Mouse (Mus musculus): Measurements from ENCODE around the gene Entpd2. TPM values are rescaled to one million over a fixed set of nuclear protein-coding genes. Genes with fewer than 3 reads are reported as not detected.

Entpd2 gene
- polyA plus RNA-seq, 1 experiment from 2014 or later: 13.0 TPM

DNA sequence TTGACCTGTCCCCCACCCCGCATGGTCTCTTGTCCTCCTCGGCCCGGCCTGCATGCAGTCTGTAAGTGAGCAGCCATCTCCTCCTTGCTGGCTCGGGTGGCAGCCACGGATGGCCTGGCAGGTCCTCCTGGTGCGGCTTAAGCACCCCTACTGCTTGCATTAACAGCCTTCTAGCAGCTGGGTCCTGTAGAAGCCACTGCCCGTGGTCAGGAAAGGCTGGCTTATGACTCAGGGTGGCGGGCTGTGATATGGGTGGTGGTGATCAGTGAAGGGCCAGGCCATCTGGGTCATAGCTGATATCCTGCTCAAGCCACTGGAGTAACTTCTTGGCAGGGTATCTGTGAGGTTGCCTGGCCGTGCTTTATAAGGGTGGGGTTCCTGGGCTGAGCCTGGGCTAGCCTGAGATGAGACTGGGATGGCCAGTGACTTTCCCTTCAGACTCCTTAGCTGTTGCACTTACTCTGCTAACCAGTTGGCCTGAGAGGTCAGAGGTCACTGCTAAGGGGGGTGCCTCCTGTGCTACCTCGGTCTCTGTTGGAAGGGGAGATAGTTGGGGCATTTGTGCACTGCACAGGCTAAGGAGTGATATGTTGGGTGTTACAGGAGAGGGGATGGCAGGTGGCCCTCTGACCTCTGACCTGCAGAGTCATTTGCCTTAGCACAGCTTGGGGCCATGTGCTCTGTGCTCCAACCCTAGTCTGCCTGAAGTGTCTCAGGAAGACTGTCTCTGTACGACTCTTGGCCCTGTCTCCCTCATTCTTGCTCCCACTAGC, 36.8 kb downstream of the Entpd2 start:
- WGBS: 78% methylated on average over 11 of the region's 11 CpGs
- no peak for ATAC-seq (ENCODE audit: insufficient read depth, low FRiP score, low read depth)
- Histone ChIP-seq H3K36me3 (no peaks in the 10 kb centered on the region), H3K9ac (no peak overlapping the region), H3K4me2 (no peak overlapping the region), H3K9me3 (no peaks in the 10 kb centered on the region), H3K4me3 (replicated peaks) (no peak overlapping the region), H3K4me1 (peaks cover 5% of the 10 kb centered on the region; the same call in 1 of the 2 replicates), H3K27me3 (replicated peaks) (no peaks in the 10 kb centered on the region), H3K27ac (no peak overlapping the region)

DNA sequence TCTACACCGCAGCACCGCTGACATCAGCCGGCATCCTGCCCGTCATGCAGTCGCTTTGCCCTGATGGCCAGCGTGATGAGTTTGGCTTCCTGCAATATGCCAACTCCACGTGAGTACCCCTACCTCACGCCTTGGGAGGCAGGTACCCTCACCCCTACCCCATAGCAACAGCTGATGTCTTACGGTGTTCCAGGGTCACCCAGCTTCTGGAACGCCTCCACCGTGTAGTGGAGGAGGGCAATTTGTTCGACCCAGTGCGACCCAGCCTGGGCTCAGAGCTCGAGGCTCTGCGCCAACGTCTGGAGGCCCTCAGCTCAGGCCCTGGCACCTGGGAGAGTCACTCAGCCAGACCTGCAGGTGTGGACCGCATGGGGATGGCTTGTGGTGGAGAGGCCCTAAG, 37.4 kb downstream of the Entpd2 start:
- Histone ChIP-seq H3K4me2 (no peak overlapping the region), H3K27me3 (replicated peaks) (no peaks in the 10 kb centered on the region), H3K27ac (no peak overlapping the region), H3K36me3 (0 out of 2 replicates have a peak, but pooled peaks cover 2% of the 10 kb centered on the region), H3K4me1 (peaks cover 5% of the 10 kb centered on the region; the same call in 1 of the 2 replicates), H3K4me3 (replicated peaks) (no peak overlapping the region), H3K9me3 (no peaks in the 10 kb centered on the region), H3K9ac (no peak overlapping the region)
- 91% methylated on average over 17 of the region's 17 CpGs for WGBS
- ATAC-seq (ENCODE audit: insufficient read depth, low FRiP score, low read depth): no peak

DNA sequence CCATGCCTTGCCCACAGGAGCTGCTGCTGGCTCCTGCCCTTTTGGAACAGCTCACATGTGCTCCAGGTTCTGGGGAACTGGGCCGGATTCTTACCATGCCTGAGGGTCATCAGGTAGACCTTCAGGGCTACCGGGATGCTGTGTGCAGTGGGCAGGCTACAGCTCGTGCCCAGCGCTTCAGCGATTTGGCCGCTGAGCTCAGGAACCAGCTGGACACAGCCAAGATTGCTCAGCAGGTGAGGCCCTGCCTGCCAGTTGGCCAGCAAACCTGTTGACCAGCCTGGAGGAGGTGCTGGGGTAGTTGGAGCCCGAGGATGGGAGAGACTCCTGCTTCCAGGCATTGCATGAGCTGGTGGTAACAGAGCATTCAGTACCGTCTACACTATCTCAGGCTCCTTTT, 38.6 kb downstream of the Entpd2 start:
- 86% methylated on average over 8 of the region's 8 CpGs for WGBS
- H3K4me2 ChIP-seq: no peak overlapping the region
- H3K4me1 ChIP-seq: no peaks in the 10 kb centered on the region
- H3K9me3 ChIP-seq: no peaks in the 10 kb centered on the region
- no peaks in the 10 kb centered on the region for H3K27me3 ChIP-seq (replicated peaks)
- H3K4me3 ChIP-seq (replicated peaks): no peak overlapping the region
- H3K9ac ChIP-seq: no peak overlapping the region
- H3K36me3 ChIP-seq: 0 out of 2 replicates have a peak, but pooled peaks cover 5% of the 10 kb centered on the region
- no peak overlapping the region for H3K27ac ChIP-seq
- ATAC-seq (ENCODE audit: insufficient read depth, low FRiP score, low read depth): no peak

- Histone ChIP-seq H3K36me3 (0 out of 2 replicates have a peak, but pooled peaks cover 5% of the 10 kb centered on the region), H3K27ac (no peak overlapping the region), H3K9me3 (no peaks in the 10 kb centered on the region), H3K4me2 (no peak overlapping the region), H3K4me3 (replicated peaks) (no peak overlapping the region), H3K9ac (no peak overlapping the region), H3K27me3 (replicated peaks) (no peaks in the 10 kb centered on the region), H3K4me1 (no peaks in the 10 kb centered on the region)
- 89% methylated on average over 10 of the region's 10 CpGs for WGBS
- no peak for ATAC-seq (ENCODE audit: insufficient read depth, low FRiP score, low read depth)
These were observed 40.7 kb downstream of the Entpd2 start for GRCm38 (mm10) chr2:25436286-25436820.

DNA sequence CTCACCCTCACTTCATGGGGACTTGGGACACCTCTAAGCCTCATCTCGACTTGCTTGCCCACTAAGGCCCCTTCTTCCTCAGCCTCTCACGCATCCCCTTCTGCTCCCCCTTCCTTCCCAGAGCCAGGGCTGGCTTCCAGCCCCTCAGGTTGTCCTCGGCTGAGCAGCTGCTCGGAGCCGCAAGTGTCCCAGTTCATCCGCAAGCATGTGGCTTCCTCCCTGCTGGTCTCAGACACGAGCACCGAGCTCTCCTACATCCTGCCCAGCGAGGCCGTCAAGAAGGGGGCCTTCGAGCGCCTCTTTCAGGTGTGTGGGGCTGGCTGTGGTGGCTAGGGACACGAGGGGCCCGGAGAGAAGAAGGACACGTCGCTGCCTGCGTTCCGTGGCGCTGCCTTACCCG, 45.4 kb downstream of the Entpd2 start:
- 84% methylated on average over 20 of the region's 20 CpGs for WGBS

GRCm38 (mm10) chr2:25442682-25443081, 47.0 kb downstream of the Entpd2 start:
- Histone ChIP-seq H3K36me3 (0 out of 2 replicates have a peak, but pooled peaks cover 5% of the 10 kb centered on the region), H3K27ac (no peak overlapping the region), H3K27me3 (replicated peaks) (no peaks in the 10 kb centered on the region), H3K9ac (no peak overlapping the region), H3K4me3 (replicated peaks) (no peak overlapping the region), H3K4me2 (no peak overlapping the region), H3K9me3 (no peaks in the 10 kb centered on the region), H3K4me1 (no peaks in the 10 kb centered on the region)
- WGBS: 92% methylated on average over 14 of the region's 14 CpGs
- ATAC-seq (ENCODE audit: insufficient read depth, low FRiP score, low read depth): no peak

More for the DNA sequence above, 45.4 kb downstream of the Entpd2 start:
- Histone ChIP-seq H3K36me3 (0 out of 2 replicates have a peak, but pooled peaks cover 5% of the 10 kb centered on the region), H3K9me3 (no peaks in the 10 kb centered on the region), H3K4me1 (no peaks in the 10 kb centered on the region), H3K4me2 (no peak overlapping the region), H3K27ac (no peak overlapping the region), H3K9ac (no peak overlapping the region), H3K4me3 (replicated peaks) (no peak overlapping the region), H3K27me3 (replicated peaks) (no peaks in the 10 kb centered on the region)
- no peak for ATAC-seq (ENCODE audit: insufficient read depth, low FRiP score, low read depth)

Small RNA genes within 50 kb of the gene (microRNA-seq; reads per million reads assigned to microRNA genes)
- not detected for gene Mir3087

Other genes with a start within 250 kb of the Entpd2 start
- 16.9 and 17.1 TPM in 2 replicates for gene Nrarp, start 215.1 kb upstream of the Entpd2 start, polyA plus RNA-seq (2015; fragmentation: Nextera tagmentation; extraction: Ambion mirVana)
- gene Tor4a, start 199.0 kb upstream of the Entpd2 start, polyA plus RNA-seq (2015; fragmentation: Nextera tagmentation; extraction: Ambion mirVana): 15.5 and 17.2 TPM in 2 replicates
- 105 and 106 TPM in 2 replicates for gene Nelfb, start 184.4 kb upstream of the Entpd2 start, polyA plus RNA-seq (2015; fragmentation: Nextera tagmentation; extraction: Ambion mirVana)
- gene Stpg3, start 181.2 kb upstream of the Entpd2 start, polyA plus RNA-seq (2015; fragmentation: Nextera tagmentation; extraction: Ambion mirVana): 0.18 TPM in 1 of 2 replicates, not detected in the other
- 0.92 and 1.5 TPM in 2 replicates for gene Fam166a, start 177.1 kb upstream of the Entpd2 start, polyA plus RNA-seq (2015; fragmentation: Nextera tagmentation; extraction: Ambion mirVana)
- 607 and 620 TPM in 2 replicates for gene Tubb4b, start 171.2 kb upstream of the Entpd2 start, polyA plus RNA-seq (2015; fragmentation: Nextera tagmentation; extraction: Ambion mirVana)
- gene Slc34a3, start 161.5 kb upstream of the Entpd2 start, polyA plus RNA-seq (2015; fragmentation: Nextera tagmentation; extraction: Ambion mirVana): 0.65 and 0.86 TPM in 2 replicates
- gene Rnf224, start 159.1 kb upstream of the Entpd2 start, polyA plus RNA-seq (2015; fragmentation: Nextera tagmentation; extraction: Ambion mirVana): 0.10 and 0.13 TPM in 2 replicates
- 13.7 and 13.8 TPM in 2 replicates for gene Rnf208, start 153.6 kb upstream of the Entpd2 start, polyA plus RNA-seq (2015; fragmentation: Nextera tagmentation; extraction: Ambion mirVana)
- 7.9 and 22.2 TPM in 2 replicates for gene Cysrt1, start 153.4 kb upstream of the Entpd2 start, polyA plus RNA-seq (2015; fragmentation: Nextera tagmentation; extraction: Ambion mirVana)
- 5.7 and 7.2 TPM in 2 replicates for gene AL732309.1, start 149.0 kb upstream of the Entpd2 start, polyA plus RNA-seq (2015; fragmentation: Nextera tagmentation; extraction: Ambion mirVana)
- 24.4 and 25.1 TPM in 2 replicates for gene Tmem203, start 140.4 kb upstream of the Entpd2 start, polyA plus RNA-seq (2015; fragmentation: Nextera tagmentation; extraction: Ambion mirVana)
- 16.8 and 17.7 TPM in 2 replicates for gene Tprn, start 133.3 kb upstream of the Entpd2 start, polyA plus RNA-seq (2015; fragmentation: Nextera tagmentation; extraction: Ambion mirVana)
- 209 TPM in 2 replicates for gene Ssna1, start 123.4 kb upstream of the Entpd2 start, polyA plus RNA-seq (2015; fragmentation: Nextera tagmentation; extraction: Ambion mirVana)
- gene Anapc2, start 123.4 kb upstream of the Entpd2 start, polyA plus RNA-seq (2015; fragmentation: Nextera tagmentation; extraction: Ambion mirVana): 108 and 114 TPM in 2 replicates
- not detected in 2 replicates for gene Tmem210, start 107.7 kb upstream of the Entpd2 start, polyA plus RNA-seq (2015; fragmentation: Nextera tagmentation; extraction: Ambion mirVana)
- 4.4 and 6.9 TPM in 2 replicates for gene Lrrc26, start 106.0 kb upstream of the Entpd2 start, polyA plus RNA-seq (2015; fragmentation: Nextera tagmentation; extraction: Ambion mirVana)
- gene Grin1, start 76.7 kb upstream of the Entpd2 start, polyA plus RNA-seq (2015; fragmentation: Nextera tagmentation; extraction: Ambion mirVana): 1.3 and 1.9 TPM in 2 replicates
- 46.4 and 54.6 TPM in 2 replicates for gene Man1b1, start 63.5 kb upstream of the Entpd2 start, polyA plus RNA-seq (2015; fragmentation: Nextera tagmentation; extraction: Ambion mirVana)
- gene Dpp7, start 39.5 kb upstream of the Entpd2 start, polyA plus RNA-seq (2015; fragmentation: Nextera tagmentation; extraction: Ambion mirVana): 21.5 and 22.6 TPM in 2 replicates
- 41.1 and 46.1 TPM in 2 replicates for gene Uap1l1, start 30.2 kb upstream of the Entpd2 start, polyA plus RNA-seq (2015; fragmentation: Nextera tagmentation; extraction: Ambion mirVana)
- gene Sapcd2, start 23.6 kb upstream of the Entpd2 start, polyA plus RNA-seq (2015; fragmentation: Nextera tagmentation; extraction: Ambion mirVana): 37.6 and 41.7 TPM in 2 replicates
- 47.0 and 49.6 TPM in 2 replicates for gene Npdc1, start 3.5 kb downstream of the Entpd2 start, polyA plus RNA-seq (2015; fragmentation: Nextera tagmentation; extraction: Ambion mirVana)
- gene Fut7, start 27.4 kb downstream of the Entpd2 start, polyA plus RNA-seq (2015; fragmentation: Nextera tagmentation; extraction: Ambion mirVana): 0.17 and 0.30 TPM in 2 replicates
- gene Abca2, start 32.8 kb downstream of the Entpd2 start, polyA plus RNA-seq (2015; fragmentation: Nextera tagmentation; extraction: Ambion mirVana): 3.9 and 4.8 TPM in 2 replicates
- gene Clic3, start 61.0 kb downstream of the Entpd2 start, polyA plus RNA-seq (2015; fragmentation: Nextera tagmentation; extraction: Ambion mirVana): 11.9 and 26.5 TPM in 2 replicates
- 35.3 and 37.4 TPM in 2 replicates for gene Paxx, start 65.2 kb downstream of the Entpd2 start, polyA plus RNA-seq (2015; fragmentation: Nextera tagmentation; extraction: Ambion mirVana)
- gene Ptgds, start 74.2 kb downstream of the Entpd2 start, polyA plus RNA-seq (2015; fragmentation: Nextera tagmentation; extraction: Ambion mirVana): 6.8 and 7.5 TPM in 2 replicates
- not detected in 2 replicates for gene Lcn12, start 98.0 kb downstream of the Entpd2 start, polyA plus RNA-seq (2015; fragmentation: Nextera tagmentation; extraction: Ambion mirVana)
- 64.4 and 71.4 TPM in 2 replicates for gene Fbxw5, start 104.9 kb downstream of the Entpd2 start, polyA plus RNA-seq (2015; fragmentation: Nextera tagmentation; extraction: Ambion mirVana)
- 8.3 and 8.6 TPM in 2 replicates for gene C8g, start 105.8 kb downstream of the Entpd2 start, polyA plus RNA-seq (2015; fragmentation: Nextera tagmentation; extraction: Ambion mirVana)
- gene Traf2, start 151.1 kb downstream of the Entpd2 start, polyA plus RNA-seq (2015; fragmentation: Nextera tagmentation; extraction: Ambion mirVana): 29.4 and 31.2 TPM in 2 replicates
- 371 and 375 TPM in 2 replicates for gene Edf1, start 162.0 kb downstream of the Entpd2 start, polyA plus RNA-seq (2015; fragmentation: Nextera tagmentation; extraction: Ambion mirVana)
- gene Mamdc4, start 179.0 kb downstream of the Entpd2 start, polyA plus RNA-seq (2015; fragmentation: Nextera tagmentation; extraction: Ambion mirVana): 74.5 and 104 TPM in 2 replicates
- 144 and 151 TPM in 2 replicates for gene Phpt1, start 179.3 kb downstream of the Entpd2 start, polyA plus RNA-seq (2015; fragmentation: Nextera tagmentation; extraction: Ambion mirVana)
- 1.0 and 1.1 TPM in 2 replicates for gene Ajm1, start 185.9 kb downstream of the Entpd2 start, polyA plus RNA-seq (2015; fragmentation: Nextera tagmentation; extraction: Ambion mirVana)
- 64.2 and 65.6 TPM in 2 replicates for gene Rabl6, start 212.6 kb downstream of the Entpd2 start, polyA plus RNA-seq (2015; fragmentation: Nextera tagmentation; extraction: Ambion mirVana)
- gene Ccdc183, start 221.8 kb downstream of the Entpd2 start, polyA plus RNA-seq (2015; fragmentation: Nextera tagmentation; extraction: Ambion mirVana): 0.19 and 0.21 TPM in 2 replicates
- 24.3 and 25.0 TPM in 2 replicates for gene Tmem141, start 226.1 kb downstream of the Entpd2 start, polyA plus RNA-seq (2015; fragmentation: Nextera tagmentation; extraction: Ambion mirVana)
- gene Fcna, start 232.2 kb downstream of the Entpd2 start, polyA plus RNA-seq (2015; fragmentation: Nextera tagmentation; extraction: Ambion mirVana): 4.0 and 6.2 TPM in 2 replicates

All from stomach, embryonic 15.5 days (tissue).